Mouse (Mus musculus) embryo, embryonic 10 days (tissue): ENCODE results near the gene Dhx57.
"Not testable (repeated sequence)": the region's sequence is repeated elsewhere in the genome, so short reads cannot be mapped to it uniquely, and the experiment has no call there.

Source experiments
- DNase-seq: peaks from one replicate; pipeline ENCODE4 v3.0.0-alpha.2; 2015; ENCODE audit warnings: low spot score

Dhx57 gene

DNA sequence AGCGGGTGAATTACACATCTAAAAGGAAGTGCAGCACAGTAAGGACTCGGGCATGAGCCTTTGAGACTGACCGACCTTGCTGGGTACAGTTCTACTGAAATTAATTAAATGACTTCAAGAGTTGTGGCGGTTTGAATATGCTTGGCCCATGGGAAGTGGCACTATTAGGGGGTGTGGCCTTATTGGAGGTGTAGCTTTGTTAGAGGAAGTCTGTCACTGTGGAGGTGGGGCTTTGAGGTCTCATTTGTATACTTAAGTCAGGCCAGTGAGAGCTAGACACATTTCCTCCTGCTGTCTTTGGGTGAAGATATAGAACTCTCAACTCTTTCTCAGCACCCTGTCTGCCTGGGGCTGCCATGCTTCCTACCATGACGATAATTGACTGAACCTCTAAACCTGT lies 35.9 kb downstream of the Dhx57 start:
- no peak for DNase-seq

DNA sequence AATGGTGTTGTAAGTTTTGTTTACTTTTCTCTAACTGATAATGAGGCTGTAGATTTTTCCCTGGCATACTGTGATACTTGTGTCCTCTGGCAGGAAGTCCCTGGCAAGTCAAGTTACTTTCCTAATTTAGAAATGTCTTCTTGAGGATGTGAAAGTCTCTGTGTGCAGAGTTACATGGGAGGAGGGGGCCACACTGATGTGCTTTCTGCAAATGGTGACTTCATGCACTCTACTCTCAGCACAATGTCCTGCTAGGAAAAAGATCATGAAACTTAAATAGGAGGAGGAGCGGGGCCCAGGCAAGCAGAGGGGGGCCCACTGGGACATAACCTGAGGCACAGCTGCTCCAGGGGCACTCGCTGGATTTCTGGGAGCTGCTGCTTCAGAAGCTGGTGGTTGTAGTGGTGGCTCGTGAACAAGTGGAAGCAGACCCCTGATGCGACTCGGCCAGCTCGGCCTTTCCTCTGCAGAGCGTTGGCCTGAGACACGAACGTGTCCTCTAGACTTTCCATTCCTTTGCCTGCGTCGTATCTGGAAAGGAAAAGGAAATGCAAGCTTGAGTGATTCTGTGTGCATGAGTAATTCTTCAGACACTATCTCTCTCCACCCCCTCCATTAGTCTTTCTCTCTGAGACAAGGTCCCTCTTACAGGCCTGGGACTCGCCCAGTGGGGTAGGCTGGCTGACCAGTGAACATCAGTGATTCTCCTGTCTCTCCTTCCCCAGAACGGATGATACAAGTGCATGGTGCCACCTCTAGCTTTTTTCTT lies 37.3 kb downstream of the Dhx57 start:
- DNase-seq: no peak

GRCm38 (mm10) chr17:80243116-80243515 lies 47.2 kb downstream of the Dhx57 start:
- peak; percentile 76 for DNase-seq

DNA sequence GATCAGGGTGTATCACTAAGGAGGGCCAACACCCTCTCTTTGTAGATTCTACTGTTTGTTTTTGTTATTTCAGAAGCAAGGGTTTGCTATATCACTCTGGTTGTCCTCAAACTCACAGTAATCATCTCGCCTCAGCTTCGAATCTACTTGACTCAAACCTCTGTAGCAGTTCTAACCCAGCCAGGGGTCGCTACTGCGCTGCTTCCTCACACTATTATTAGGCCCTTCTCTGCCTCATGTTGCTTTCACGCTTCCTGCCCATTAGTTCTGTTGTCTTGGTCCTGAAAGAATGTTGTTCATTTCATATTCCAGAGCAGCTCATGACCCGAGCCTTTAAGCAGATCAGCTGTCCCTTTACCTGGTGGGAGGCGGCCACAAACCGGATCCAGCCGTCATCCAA lies 48.7 kb downstream of the Dhx57 start:
- DNase-seq: no peak

DNA sequence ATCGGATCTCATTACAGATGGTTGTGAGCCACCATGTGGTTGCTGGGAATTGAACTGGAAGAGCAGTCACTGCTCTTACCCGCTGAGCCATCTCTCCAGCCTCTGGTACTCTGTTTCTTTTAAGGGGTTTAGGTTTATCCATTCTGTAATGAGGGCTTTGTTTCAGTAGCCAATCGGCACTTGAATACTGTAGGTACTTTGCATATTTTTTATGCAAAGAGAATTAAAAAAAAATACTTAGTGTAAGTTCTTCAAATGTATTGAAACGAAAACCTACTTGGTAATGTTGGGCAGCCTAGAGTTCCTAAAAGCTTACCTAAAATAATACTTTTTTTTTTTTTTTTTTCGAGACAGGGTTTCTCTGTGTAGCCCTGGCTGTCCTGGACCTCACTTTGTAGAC lies 52.8 kb downstream of the Dhx57 start:
- no peak for DNase-seq

DNA sequence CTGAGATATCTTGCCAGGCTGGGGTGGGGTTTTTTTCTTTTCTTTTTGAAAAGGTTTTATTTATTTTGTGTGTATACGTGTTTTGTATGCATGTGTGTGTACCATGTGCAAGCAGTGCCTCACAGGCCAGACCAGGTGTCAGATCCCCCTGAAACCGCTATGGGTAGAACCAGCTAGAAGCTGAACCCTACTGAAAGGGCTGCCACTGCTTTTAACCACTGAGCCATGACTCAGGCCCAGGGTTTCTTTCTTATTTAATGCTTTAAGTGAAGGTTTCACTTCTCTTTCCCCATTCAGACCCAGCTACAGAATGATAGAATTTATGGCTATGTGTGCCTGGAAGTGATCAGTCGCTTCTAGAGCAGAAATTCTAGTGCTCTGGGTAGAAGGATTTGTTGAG lies 53.5 kb downstream of the Dhx57 start:
- DNase-seq: no peak

DNA sequence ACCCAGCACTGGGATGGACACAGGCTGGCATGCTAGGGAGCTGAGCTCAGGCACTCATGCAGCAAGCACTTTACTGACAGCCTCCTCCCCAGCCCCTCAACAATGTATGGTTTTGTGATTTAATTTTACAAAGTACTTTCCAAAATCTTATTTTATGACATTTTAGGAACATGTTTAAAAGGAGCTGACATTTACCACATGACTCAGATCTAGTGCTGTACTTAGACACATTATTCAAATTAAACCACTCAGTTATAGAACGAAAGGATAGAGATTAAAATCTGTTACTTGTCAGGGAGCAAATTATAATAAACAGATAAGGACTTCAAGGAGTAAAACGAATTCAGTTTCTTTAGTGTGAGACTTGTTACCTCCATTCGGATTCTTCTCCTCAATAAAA lies 54.8 kb downstream of the Dhx57 start:
- DNase-seq: no peak

GRCm38 (mm10) chr17:80234376-80234775 lies 55.9 kb downstream of the Dhx57 start:
- DNase-seq: no peak

DNA sequence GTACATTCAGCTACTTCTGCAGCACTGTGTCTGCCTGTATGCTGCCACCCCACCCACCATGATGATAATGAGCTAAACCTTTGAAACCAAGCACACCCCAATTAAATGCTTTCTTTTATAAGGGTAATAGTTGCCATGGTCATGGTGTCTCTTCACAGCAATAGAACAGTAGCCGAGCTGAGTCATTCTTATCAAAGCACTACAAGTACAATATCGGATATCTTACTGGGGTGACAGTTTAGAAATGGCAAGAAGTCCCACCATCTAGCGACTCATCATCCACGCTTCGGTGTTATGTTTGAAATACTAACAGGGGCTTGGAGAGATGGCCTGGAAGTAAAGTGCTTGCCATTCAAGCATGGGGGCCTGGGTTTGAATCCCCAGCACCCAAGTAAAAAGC lies 56.4 kb downstream of the Dhx57 start:
- DNase-seq: no peak

DNA sequence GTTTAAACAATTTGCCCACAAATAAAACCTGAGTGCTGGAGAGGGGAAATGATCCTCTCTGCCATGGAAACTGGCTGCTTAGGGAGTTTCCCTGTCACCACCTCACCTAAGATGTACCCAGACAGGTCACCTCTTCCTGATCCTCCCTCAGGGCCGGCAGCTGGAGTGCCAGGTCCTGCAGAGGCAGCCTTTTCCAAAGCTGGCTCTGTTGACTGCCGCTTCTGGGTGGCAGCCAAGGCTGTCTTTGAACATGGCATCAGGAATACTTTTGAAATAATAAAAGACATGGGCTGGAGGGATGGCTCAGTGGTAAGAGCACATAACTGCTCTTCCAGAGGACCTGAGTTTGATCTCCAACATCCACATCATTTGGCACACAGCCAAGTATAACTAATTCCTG lies 60.9 kb downstream of the Dhx57 start:
- no peak for DNase-seq

- DNase-seq: peak; percentile 15
Measured at GRCm38 (mm10) chr17:80225142-80225541, 65.1 kb downstream of the Dhx57 start.

- DNase-seq: peak; percentile 96
Measured at GRCm38 (mm10) chr17:80224326-80225116, 65.8 kb downstream of the Dhx57 start, which contains the start of gene Gemin6. Gemin6 (plus strand) TSS chr17:80224441.

DNA sequence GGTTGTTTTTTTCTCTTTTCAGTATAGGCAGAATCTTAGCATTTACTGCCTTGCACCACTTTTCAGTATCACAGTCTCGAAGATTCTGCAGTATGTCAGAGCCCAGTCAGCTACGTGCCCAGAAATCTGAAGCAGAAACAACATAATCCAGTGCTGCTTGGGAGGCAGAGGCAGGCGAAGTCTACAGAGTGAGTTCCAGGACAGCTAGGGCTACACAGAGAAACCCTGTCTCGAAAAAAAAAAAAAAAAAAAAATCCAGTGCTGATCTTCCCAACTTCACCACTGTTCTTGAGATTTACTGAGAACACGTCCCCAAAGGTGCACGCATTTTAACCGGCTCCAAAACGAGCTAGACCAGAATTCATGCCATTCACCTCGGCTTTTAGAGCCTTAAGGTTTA lies 66.4 kb downstream of the Dhx57 start:
- DNase-seq: no peak

DNA sequence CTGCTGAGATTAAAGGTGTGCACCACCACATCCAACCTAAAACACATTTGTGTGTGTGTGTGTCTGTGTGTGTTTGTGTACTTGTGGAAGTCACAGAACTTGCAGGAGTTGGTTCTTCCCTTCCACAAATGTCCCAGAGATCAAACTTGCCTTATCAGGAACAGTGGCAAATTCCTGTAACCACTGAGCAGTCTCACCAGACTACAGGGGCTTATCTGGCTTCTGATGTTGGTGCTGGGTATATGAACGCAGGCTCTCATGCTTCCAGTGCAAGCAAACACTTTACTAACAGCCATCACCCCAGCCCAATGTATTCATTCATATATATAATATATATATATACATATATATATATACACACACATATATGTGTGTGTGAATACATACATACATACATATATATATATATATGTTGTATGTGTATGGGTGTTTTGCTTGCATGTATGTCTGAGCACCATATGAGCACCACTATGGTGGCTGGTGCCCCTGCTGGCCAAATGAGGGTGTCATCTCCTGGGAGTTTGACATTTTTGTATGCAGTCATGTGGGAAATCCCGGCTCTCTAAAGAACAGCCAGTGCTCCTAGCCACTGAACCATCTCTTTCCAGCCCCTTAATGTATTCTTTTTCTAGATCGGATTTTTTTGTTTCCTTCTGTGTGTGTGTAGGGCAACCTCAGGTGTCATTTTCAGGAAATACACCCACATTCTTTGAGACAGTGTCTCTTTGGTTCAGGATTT lies 68.2 kb downstream of the Dhx57 start:
- DNase-seq: no peak

GRCm38 (mm10) chr17:80221202-80221601 lies 69.1 kb downstream of the Dhx57 start:
- DNase-seq: no peak

DNA sequence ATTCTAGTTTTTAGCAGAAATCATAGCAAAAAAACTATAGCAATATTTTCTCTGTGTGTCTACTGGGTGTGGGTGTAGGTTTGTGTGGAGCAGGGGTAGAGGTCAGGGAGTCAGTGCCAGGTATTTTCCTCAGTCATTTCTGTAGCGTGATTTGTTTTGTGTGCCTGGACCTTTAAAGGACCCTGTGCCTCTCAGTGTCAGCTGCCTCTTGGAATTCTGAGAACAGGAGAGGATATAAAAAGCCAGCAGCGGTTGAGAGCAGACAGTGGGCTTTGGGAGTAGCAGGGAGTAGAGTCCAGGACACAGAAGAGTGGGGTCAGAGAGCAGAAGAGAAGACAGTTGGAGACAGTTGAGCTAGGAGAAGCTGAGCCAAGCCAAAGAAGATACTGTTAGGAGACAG lies 70.1 kb downstream of the Dhx57 start:
- DNase-seq: no peak

DNA sequence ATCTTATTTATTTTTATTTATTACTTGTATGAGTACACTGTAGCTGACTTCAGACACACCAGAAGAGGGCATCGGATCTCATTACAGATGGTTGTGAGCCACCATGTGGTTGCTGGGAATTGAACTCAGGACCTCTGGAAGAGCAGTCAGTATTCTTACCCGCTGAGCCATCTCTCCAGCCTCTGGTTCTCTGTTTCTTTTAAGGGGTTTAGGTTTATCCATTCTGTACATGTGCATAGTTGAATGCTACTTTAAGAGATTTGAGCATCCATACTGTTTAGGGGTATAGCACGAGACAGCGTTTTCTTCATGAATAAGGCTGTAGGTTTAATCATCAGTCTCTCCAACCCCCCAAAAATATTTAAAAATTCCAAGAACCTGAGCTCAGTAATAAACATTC lies 76.3 kb downstream of the Dhx57 start:
- not testable (repeated sequence) for DNase-seq

GRCm38 (mm10) chr17:80206671-80207581 lies 83.3 kb downstream of the Dhx57 start, which contains the start of the genes Srsf7 and Ttc39d:
Srsf7 (minus strand) TSS chr17:80207307.
Ttc39d (plus strand) TSS chr17:80207460.
- peak; percentile 99 for DNase-seq

- peak; percentile 31 for DNase-seq
Measured at GRCm38 (mm10) chr17:80206301-80206670, 84.0 kb downstream of the Dhx57 start.

DNA sequence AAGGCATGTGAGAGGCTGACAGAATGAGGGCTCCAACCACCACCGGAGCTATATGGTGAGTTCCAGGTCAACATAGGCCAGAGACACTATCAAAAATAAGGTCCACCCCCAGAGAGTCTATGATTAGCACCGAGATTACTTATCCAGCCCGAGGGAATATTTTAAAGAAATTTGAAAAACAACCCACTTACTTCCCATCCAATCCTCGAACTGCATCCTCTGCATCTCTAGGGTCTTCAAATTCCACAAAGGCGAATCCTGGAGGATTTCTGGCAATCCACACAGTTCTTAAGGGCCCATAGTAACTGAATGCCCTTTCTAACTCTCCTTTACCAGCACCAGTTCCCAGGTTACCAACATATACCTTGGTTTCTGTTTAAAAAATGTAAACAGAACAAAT lies 84.6 kb downstream of the Dhx57 start:
- no peak for DNase-seq

- peak; percentile 10 for DNase-seq
Measured at GRCm38 (mm10) chr17:80199160-80199778, 91.0 kb downstream of the Dhx57 start.
